Mouse (Mus musculus): ENCODE results near the gene Prss23.

DNA sequence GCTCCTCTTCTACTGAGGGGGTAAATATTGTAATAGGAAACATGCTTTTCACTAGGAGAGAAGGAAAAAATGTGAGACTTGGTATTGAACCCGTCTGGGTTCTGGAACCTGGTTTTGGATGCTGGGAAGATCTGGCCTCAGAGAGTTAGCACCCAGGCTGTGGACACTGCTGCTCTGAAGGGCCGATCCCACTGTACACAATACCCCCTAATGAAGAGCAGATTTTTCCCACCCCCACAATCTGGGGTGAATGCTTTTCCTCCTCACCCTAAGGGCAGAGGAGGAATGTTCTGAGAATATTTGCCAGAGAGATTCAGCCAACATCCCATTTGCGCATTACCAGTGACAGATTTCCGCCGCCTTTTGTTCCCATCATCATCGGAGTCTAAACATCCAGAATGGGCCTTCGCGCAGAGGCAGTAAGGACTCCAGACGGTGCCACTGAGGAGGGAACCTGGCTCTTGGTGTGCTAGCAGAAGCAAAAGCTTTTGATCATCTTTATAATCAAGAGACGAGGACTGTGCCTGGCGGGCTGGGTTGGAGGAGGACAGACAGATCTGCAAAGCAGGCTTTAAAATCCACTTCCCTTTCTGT lies 31.6 kb upstream of the Prss23 start:
- no peak for TF ChIP-seq HCFC1 (IDR thresholded peaks at IDR 0.05; ENCODE audit: low read depth, low read length)
- TF ChIP-seq CTCF (IDR thresholded peaks at IDR 0.05 in 2 of 3, conservative IDR thresholded peaks at IDR 0.05 in 1 of 3; ENCODE audit: control insufficient read depth in 1 of 3, insufficient read depth in 1 of 3, low read depth in 2 of 3, low read length in 3 of 3, poor library complexity in 1 of 3, severe bottlenecking in 1 of 3): no peak
- TF ChIP-seq MAX (IDR thresholded peaks at IDR 0.05; ENCODE audit: low read length): no peak
- TF ChIP-seq MAFK (IDR thresholded peaks at IDR 0.05; ENCODE audit: borderline replicate concordance, low read depth, low read length): no peak
- no peak for TF ChIP-seq USF1 (IDR thresholded peaks at IDR 0.05; ENCODE audit: low read depth, low read length)
- TF ChIP-seq MYC (IDR thresholded peaks at IDR 0.05; ENCODE audit: low read depth, low read length): no peak
- no peak for TF ChIP-seq ZC3H11A (IDR thresholded peaks at IDR 0.05; ENCODE audit: low read depth, low read length)
- no peak for TF ChIP-seq EP300 (IDR thresholded peaks at IDR 0.05; ENCODE audit: low read depth in 1 of 2, low read length in 2 of 2)
- no peak for TF ChIP-seq JUND (IDR thresholded peaks at IDR 0.05; ENCODE audit: low read depth, low read length)
- TF ChIP-seq CHD2 (IDR thresholded peaks at IDR 0.05; ENCODE audit: low read length): no peak
- TF ChIP-seq SIN3A (IDR thresholded peaks at IDR 0.05; ENCODE audit: low read length): no peak
- TF ChIP-seq TAL1 (IDR thresholded peaks at IDR 0.05; ENCODE audit: low read length): no peak

Data from MEL (cell line).